Mouse (Mus musculus) kidney, embryonic 15.5 days (tissue): ENCODE data around the gene Psg19. TPM values are rescaled to one million over a fixed set of nuclear protein-coding genes. Genes with fewer than 3 reads are reported as not detected.

Source experiments
- polyA plus RNA-seq: library from polyadenylated mRNA; unstranded; fragments of >200 nt; fragmentation: Nextera tagmentation; extraction: Ambion mirVana; gene quantifications from 2 replicates; pipeline ENCODE4 v1.2.1, GENCODE M21; 2015

Psg19 gene
- polyA plus RNA-seq, 1 experiment from 2014 or later: not detected

Other genes with a start within 250 kb of the Psg19 start
- not detected in 2 replicates for gene Psg27, start 231.2 kb downstream of the Psg19 start, polyA plus RNA-seq
- not detected in 2 replicates for gene Psg23, start 182.0 kb downstream of the Psg19 start, polyA plus RNA-seq
- gene Psg21, start 141.8 kb downstream of the Psg19 start, polyA plus RNA-seq: not detected in 2 replicates
- not detected in 2 replicates for gene Psg20, start 112.3 kb downstream of the Psg19 start, polyA plus RNA-seq
- gene Psg22, start 80.4 kb downstream of the Psg19 start, polyA plus RNA-seq: not detected in 2 replicates
- 0.09 TPM in 1 of 2 replicates, not detected in the other for gene Psg17, start 23.1 kb upstream of the Psg19 start, polyA plus RNA-seq
- 0.76 and 1.2 TPM in 2 replicates for gene Mill2, start 41.4 kb upstream of the Psg19 start, polyA plus RNA-seq
- gene Pglyrp1, start 72.8 kb upstream of the Psg19 start, polyA plus RNA-seq: 2.3 and 4.8 TPM in 2 replicates
- 27.7 and 28.9 TPM in 2 replicates for gene Ccdc61, start 111.9 kb upstream of the Psg19 start, polyA plus RNA-seq
- 0.67 and 0.93 TPM in 2 replicates for gene Nova2, start 127.4 kb upstream of the Psg19 start, polyA plus RNA-seq
- not detected in 2 replicates for gene Nanos2, start 188.9 kb upstream of the Psg19 start, polyA plus RNA-seq
- 3.5 and 3.9 TPM in 2 replicates for gene Mypop, start 192.7 kb upstream of the Psg19 start, polyA plus RNA-seq
- gene Irf2bp1, start 205.5 kb upstream of the Psg19 start, polyA plus RNA-seq: 21.4 and 24.1 TPM in 2 replicates
- gene Foxa3, start 225.0 kb upstream of the Psg19 start, polyA plus RNA-seq: 1.2 and 1.3 TPM in 2 replicates
- gene Sympk, start 225.9 kb upstream of the Psg19 start, polyA plus RNA-seq: 34.3 and 38.4 TPM in 2 replicates